Mouse (Mus musculus): ENCODE measurements at regions not wholly inside any gene's neighbourhood (a gene's known extent, or its start where the extent isn't known, plus 50 kb on each side); places are given as distances from the start of the nearest gene placed in this dataset.

- no peak for TF ChIP-seq CTCF (IDR thresholded peaks at IDR 0.05; ENCODE audit: low read depth)
- no peak for TF ChIP-seq EP300 (IDR thresholded peaks at IDR 0.05; ENCODE audit: low read depth)
Observed at GRCm38 (mm10) chr7:115142163-115142562, 398.7 kb downstream of the Insc start.
